ENCODE assay signal across 8 mouse cellular contexts in genomic region chr11:68385021-68385821, GRCm38 (mm10). TPM values are rescaled to one million over a fixed set of nuclear protein-coding genes. Genes with fewer than 3 reads are reported as not detected.
DNase-seq lines count a peak whose midpoint lies in the region; ATAC-seq and TF ChIP-seq lines count a peak whose summit lies in the region.

No protein-coding gene starts in this region.

- TF ChIP-seq CTCF in kidney, postnatal 0 days (IDR thresholded peaks at IDR 0.05; ENCODE audit: low read depth): no peak

- no peak for ATAC-seq in heart, embryonic 11.5 days (replicated peaks; ENCODE audit: insufficient number of reproducible peaks, low FRiP score, low TSS enrichment)
- peak; percentile 42; the same call in 1 of the 2 replicates for ATAC-seq in kidney, postnatal 0 days (replicated peaks; ENCODE audit: low FRiP score, low read depth)
- no peak for ATAC-seq in midbrain, embryonic 11.5 days (ENCODE audit: low FRiP score)

- H3K4me2 ChIP-seq in heart, embryonic 11.5 days: peak overlapping the region; percentile 66
- peak overlapping the region; percentile 98 for H3K4me2 ChIP-seq in kidney, postnatal 0 days (ENCODE audit: low read length)
- peak overlapping the region; percentile 87 for H3K4me2 ChIP-seq in midbrain, embryonic 11.5 days

- DNase-seq in adrenal gland, adult (ENCODE audit: inconsistent age in 2 of 2, low spot score in 1 of 2): peak; percentile 23 to 68
- no peak for DNase-seq in adrenal gland, adult 8-10 months
- peak; percentile 36 for DNase-seq in urinary bladder, postnatal 14 days (ENCODE audit: low spot score)
- DNase-seq in urinary bladder, adult 2 months (ENCODE audit: low spot score): no peak
- DNase-seq in kidney, postnatal 0 days (ENCODE audit: low spot score): peak; percentile 54
- DNase-seq in midbrain, embryonic 11.5 days (ENCODE audit: low spot score, missing footprints): peak; percentile 96
- peak; percentile 27 for DNase-seq in thymus, postnatal 14 days

- H3K9me3 ChIP-seq in heart, embryonic 11.5 days (replicated peaks; ENCODE audit: control insufficient read depth, low read length): no peaks in the 10 kb centered on the region
- no peaks in the 10 kb centered on the region for H3K9me3 ChIP-seq in kidney, postnatal 0 days (replicated peaks; ENCODE audit: low read length)
- no peaks in the 10 kb centered on the region for H3K9me3 ChIP-seq in midbrain, embryonic 11.5 days (ENCODE audit: control insufficient read depth, low read length)

- peak overlapping the region; percentile 66 for H3K4me3 ChIP-seq in heart, embryonic 11.5 days (ENCODE audit: low read depth, low read length)
- H3K4me3 ChIP-seq in kidney, postnatal 0 days (replicated peaks; ENCODE audit: low read depth, low read length): peak overlapping the region; percentile 62
- H3K4me3 ChIP-seq in midbrain, embryonic 11.5 days (ENCODE audit: low read depth, low read length): peak overlapping the region; percentile 70

- under 1% methylated on average over 80 of the region's 94 CpGs for WGBS in heart, embryonic 11.5 days (ENCODE audit: insufficient replicate concordance)
- WGBS in kidney, postnatal 0 days: under 1% methylated on average over 94 of the region's 94 CpGs
- under 1% methylated on average over 94 of the region's 94 CpGs for WGBS in midbrain, embryonic 11.5 days

- no peaks in the 10 kb centered on the region for H3K36me3 ChIP-seq in heart, embryonic 11.5 days (ENCODE audit: control insufficient read depth, insufficient read depth, low read length)
- H3K36me3 ChIP-seq in kidney, postnatal 0 days (ENCODE audit: insufficient read depth, low read length): no peaks in the 10 kb centered on the region
- H3K36me3 ChIP-seq in midbrain, embryonic 11.5 days (ENCODE audit: control insufficient read depth, insufficient read depth, low read length): peaks cover 2% of the 10 kb centered on the region; the same call in 1 of the 2 replicates

- peaks cover 76% of the 10 kb centered on the region for H3K27me3 ChIP-seq in heart, embryonic 11.5 days (ENCODE audit: control insufficient read depth, insufficient read depth, low read length)
- H3K27me3 ChIP-seq in kidney, postnatal 0 days (ENCODE audit: insufficient read depth, low read length): peaks cover 33% of the 10 kb centered on the region
- H3K27me3 ChIP-seq in midbrain, embryonic 11.5 days (ENCODE audit: control insufficient read depth, insufficient read depth, low read length): peaks cover 71% of the 10 kb centered on the region

- H3K4me1 ChIP-seq in heart, embryonic 11.5 days (ENCODE audit: control insufficient read depth, insufficient read depth, low read length): peaks cover 7% of the 10 kb centered on the region; the same call in 1 of the 2 replicates
- H3K4me1 ChIP-seq in kidney, postnatal 0 days (replicated peaks; ENCODE audit: insufficient read depth, low read length): peaks cover 21% of the 10 kb centered on the region
- H3K4me1 ChIP-seq in midbrain, embryonic 11.5 days (ENCODE audit: control insufficient read depth, insufficient read depth, low read length): peaks cover 39% of the 10 kb centered on the region

- H3K27ac ChIP-seq in heart, embryonic 11.5 days (ENCODE audit: low read depth, low read length): no peak overlapping the region
- no peak overlapping the region for H3K27ac ChIP-seq in kidney, postnatal 0 days
- peak overlapping the region; percentile 93 for H3K27ac ChIP-seq in midbrain, embryonic 11.5 days (ENCODE audit: low read depth, low read length)

- H3K9ac ChIP-seq in heart, embryonic 11.5 days (ENCODE audit: low read depth, low read length): peak overlapping the region; percentile 78
- peak overlapping the region; percentile 48; the same call in 1 of the 2 replicates for H3K9ac ChIP-seq in kidney, postnatal 0 days (ENCODE audit: low read depth, low read length)
- H3K9ac ChIP-seq in midbrain, embryonic 11.5 days (ENCODE audit: low read length): peak overlapping the region; percentile 86

RNA-seq across cellular contexts. Expression of gene Ntn1, which starts 15.4 kb away (rescaled TPM):
- 10 to 100 TPM; 14.3 to 20.8 (median 16.2) TPM for total RNA-seq in adrenal gland, adult 8-10 months (2022)
- 17.7 and 25.2 TPM in 2 replicates for polyA plus RNA-seq in urinary bladder, adult 2 months (2012; rRNA removed)
- 6.1 and 6.8 TPM in 2 replicates for polyA plus RNA-seq in heart, embryonic 11.5 days (2014; fragmentation: Nextera tagmentation; extraction: Ambion mirVana)
- 11.0 and 11.8 TPM in 2 replicates for polyA plus RNA-seq in kidney, postnatal 0 days (2015; fragmentation: Nextera tagmentation; extraction: Ambion mirVana)
- 10.0 and 10.2 TPM in 2 replicates for polyA plus RNA-seq in midbrain, embryonic 11.5 days (2014; fragmentation: Nextera tagmentation; extraction: Ambion mirVana)

RNA-seq across cellular contexts. Expression of gene Pik3r5, which starts 46.7 kb away (rescaled TPM):
- 1 to 10 TPM; 1.7 to 4.6 (median 2.9) TPM for total RNA-seq in adrenal gland, adult 8-10 months (2022)
- polyA plus RNA-seq in urinary bladder, adult 2 months (2012; rRNA removed): 1.5 and 2.5 TPM in 2 replicates
- polyA plus RNA-seq in heart, embryonic 11.5 days (2014; fragmentation: Nextera tagmentation; extraction: Ambion mirVana): 0.19 and 0.25 TPM in 2 replicates
- polyA plus RNA-seq in kidney, postnatal 0 days (2015; fragmentation: Nextera tagmentation; extraction: Ambion mirVana): 0.21 and 0.23 TPM in 2 replicates
- 0.43 and 0.92 TPM in 2 replicates for polyA plus RNA-seq in midbrain, embryonic 11.5 days (2014; fragmentation: Nextera tagmentation; extraction: Ambion mirVana)

Comparison
In these comparisons a context has a peak if more than half of its experiments do, and no peak if none do; other contexts are left out.
1. DNase-seq: peak in adrenal gland, adult (2 of 2), urinary bladder, postnatal 14 days (single experiment), kidney, postnatal 0 days (single experiment), midbrain, embryonic 11.5 days (single experiment) and thymus, postnatal 14 days (single experiment); none in adrenal gland, adult 8-10 months (single experiment) and urinary bladder, adult 2 months (single experiment).
2. Peak in every context shown above with its lines, with median percentiles within 50 percentile points of each other: H3K4me2 ChIP-seq, H3K4me3 ChIP-seq and H3K9ac ChIP-seq.